Mouse (Mus musculus): ENCODE measurements at regions not wholly inside any gene's neighbourhood (a gene's known extent, or its start where the extent isn't known, plus 50 kb on each side); places are given as distances from the start of the nearest gene placed in this dataset.

DNA sequence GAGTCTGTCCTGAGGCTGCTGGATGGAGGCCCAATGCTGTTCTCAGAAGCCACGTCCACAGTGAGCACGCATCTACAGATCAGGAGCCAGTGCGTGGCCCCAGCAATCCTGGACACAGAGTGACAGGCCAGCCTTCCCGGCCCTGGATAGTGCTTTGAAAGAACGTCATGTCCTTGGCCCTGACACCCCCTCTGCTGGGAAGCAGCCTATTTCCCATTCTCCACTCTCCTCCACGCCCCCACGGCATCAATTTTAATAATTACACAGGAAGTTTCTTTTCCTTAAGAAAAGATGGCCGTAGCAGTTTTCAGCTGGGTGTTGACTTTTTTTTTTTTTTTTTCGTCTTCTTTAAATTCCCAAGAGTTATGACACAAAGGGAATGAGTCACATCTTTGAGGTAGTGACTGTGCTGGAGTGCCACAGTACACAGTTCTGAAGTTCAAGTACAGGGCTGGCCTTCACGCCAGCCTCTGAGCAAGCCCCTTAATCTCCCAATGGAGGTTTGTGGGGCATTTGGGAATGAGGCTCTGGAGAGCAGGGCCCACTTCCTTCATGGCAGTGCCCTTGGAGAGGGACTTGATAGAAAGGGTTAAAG lies 1280.1 kb upstream of the A1bg start:
- TF ChIP-seq CTCF (IDR thresholded peaks at IDR 0.05; ENCODE audit: extremely low read depth, insufficient read depth, insufficient read length, insufficient replicate concordance) (no peak), POLR2A (IDR thresholded peaks at IDR 0.05; ENCODE audit: low read depth, low read length) (no peak)

Data from spleen, adult 2 months (tissue).